Mouse (Mus musculus): ENCODE measurements at regions not wholly inside any gene's neighbourhood (a gene's known extent, or its start where the extent isn't known, plus 50 kb on each side); places are given as distances from the start of the nearest gene placed in this dataset.

GRCm38 (mm10) chr12:93221179-93221922 is 1372.4 kb upstream of the Sel1l start:
- no peak for ATAC-seq (replicated peaks; ENCODE audit: low FRiP score, low TSS enrichment, low read depth)
- H3K4me3 ChIP-seq (ENCODE audit: low read depth, low read length), result no peak overlapping the region
- no peaks in the 10 kb centered on the region for H3K4me1 ChIP-seq (replicated peaks; ENCODE audit: control insufficient read depth, insufficient read depth, low read length)
- 89% methylated on average over 6 of the region's 6 CpGs for WGBS
- no peak overlapping the region for H3K27ac ChIP-seq (ENCODE audit: low read depth)
- H3K27me3 ChIP-seq (replicated peaks; ENCODE audit: control insufficient read depth, insufficient read depth, low read length), result no peaks in the 10 kb centered on the region
- no peaks in the 10 kb centered on the region for H3K36me3 ChIP-seq (ENCODE audit: control insufficient read depth, insufficient read depth, low read length)
- no peak overlapping the region for H3K9ac ChIP-seq (ENCODE audit: low read length)
- no peaks in the 10 kb centered on the region for H3K9me3 ChIP-seq (ENCODE audit: control insufficient read depth, low read length)
- no peak for DNase-seq (ENCODE audit: low spot score)
- no peak overlapping the region for H3K4me2 ChIP-seq (ENCODE audit: low read length)

GRCm38 (mm10) chr12:93207596-93207995 is 1358.6 kb upstream of the Sel1l start:
- ATAC-seq (replicated peaks; ENCODE audit: low FRiP score, low TSS enrichment, low read depth) (no peak), DNase-seq (ENCODE audit: low spot score) (no peak)
- no peak overlapping the region for H3K4me2 ChIP-seq (ENCODE audit: low read length)
- H3K27ac ChIP-seq (ENCODE audit: low read depth), result no peak overlapping the region
- WGBS, result 88% methylated on average over 3 of the region's 3 CpGs
- H3K9ac ChIP-seq (ENCODE audit: low read length), result no peak overlapping the region
- H3K4me1 ChIP-seq (replicated peaks; ENCODE audit: control insufficient read depth, insufficient read depth, low read length), result no peaks in the 10 kb centered on the region
- no peaks in the 10 kb centered on the region for H3K36me3 ChIP-seq (ENCODE audit: control insufficient read depth, insufficient read depth, low read length)
- H3K9me3 ChIP-seq (ENCODE audit: control insufficient read depth, low read length), result no peaks in the 10 kb centered on the region
- H3K27me3 ChIP-seq (replicated peaks; ENCODE audit: control insufficient read depth, insufficient read depth, low read length), result no peaks in the 10 kb centered on the region
- no peak overlapping the region for H3K4me3 ChIP-seq (ENCODE audit: low read depth, low read length)

GRCm38 (mm10) chr12:93188940-93189339 is 1340.0 kb upstream of the Sel1l start:
- 57% methylated on average over 1 of the region's 1 CpGs for WGBS
- Histone ChIP-seq H3K9me3 (ENCODE audit: control insufficient read depth, low read length) (no peaks in the 10 kb centered on the region), H3K27me3 (replicated peaks; ENCODE audit: control insufficient read depth, insufficient read depth, low read length) (no peaks in the 10 kb centered on the region), H3K9ac (ENCODE audit: low read length) (no peak overlapping the region), H3K4me1 (replicated peaks; ENCODE audit: control insufficient read depth, insufficient read depth, low read length) (no peaks in the 10 kb centered on the region), H3K27ac (ENCODE audit: low read depth) (no peak overlapping the region), H3K4me2 (ENCODE audit: low read length) (no peak overlapping the region), H3K4me3 (ENCODE audit: low read depth, low read length) (no peak overlapping the region), H3K36me3 (ENCODE audit: control insufficient read depth, insufficient read depth, low read length) (no peaks in the 10 kb centered on the region)
- ATAC-seq (replicated peaks; ENCODE audit: low FRiP score, low TSS enrichment, low read depth) (no peak), DNase-seq (ENCODE audit: low spot score) (no peak)

GRCm38 (mm10) chr12:93173744-93174143 is 1324.8 kb upstream of the Sel1l start:
- H3K9ac ChIP-seq (ENCODE audit: low read length), result no peak overlapping the region
- H3K9me3 ChIP-seq (ENCODE audit: control insufficient read depth, low read length), result no peaks in the 10 kb centered on the region
- H3K4me1 ChIP-seq (replicated peaks; ENCODE audit: control insufficient read depth, insufficient read depth, low read length), result no peaks in the 10 kb centered on the region
- H3K27ac ChIP-seq (ENCODE audit: low read depth), result no peak overlapping the region
- WGBS, result 81% methylated on average over 5 of the region's 5 CpGs
- DNase-seq (ENCODE audit: low spot score), result no peak
- ATAC-seq (replicated peaks; ENCODE audit: low FRiP score, low TSS enrichment, low read depth), result no peak
- H3K36me3 ChIP-seq (ENCODE audit: control insufficient read depth, insufficient read depth, low read length), result no peaks in the 10 kb centered on the region
- no peak overlapping the region for H3K4me3 ChIP-seq (ENCODE audit: low read depth, low read length)
- H3K4me2 ChIP-seq (ENCODE audit: low read length), result no peak overlapping the region
- H3K27me3 ChIP-seq (replicated peaks; ENCODE audit: control insufficient read depth, insufficient read depth, low read length), result no peaks in the 10 kb centered on the region

- ATAC-seq (replicated peaks; ENCODE audit: low FRiP score, low TSS enrichment, low read depth), result no peak
- H3K4me3 ChIP-seq (ENCODE audit: low read depth, low read length), result no peak overlapping the region
- H3K4me1 ChIP-seq (replicated peaks; ENCODE audit: control insufficient read depth, insufficient read depth, low read length), result no peaks in the 10 kb centered on the region
- no peak overlapping the region for H3K27ac ChIP-seq (ENCODE audit: low read depth)
- H3K36me3 ChIP-seq (ENCODE audit: control insufficient read depth, insufficient read depth, low read length), result no peaks in the 10 kb centered on the region
- no peak overlapping the region for H3K9ac ChIP-seq (ENCODE audit: low read length)
- H3K9me3 ChIP-seq (ENCODE audit: control insufficient read depth, low read length), result no peaks in the 10 kb centered on the region
- no peak overlapping the region for H3K4me2 ChIP-seq (ENCODE audit: low read length)
- 83% methylated on average over 4 of the region's 4 CpGs for WGBS
- no peak for DNase-seq (ENCODE audit: low spot score)
- no peaks in the 10 kb centered on the region for H3K27me3 ChIP-seq (replicated peaks; ENCODE audit: control insufficient read depth, insufficient read depth, low read length)
Observed at GRCm38 (mm10) chr12:93160252-93160651, 1311.3 kb upstream of the Sel1l start.

- WGBS, result 60% methylated on average over 6 of the region's 6 CpGs
- Histone ChIP-seq H3K4me3 (ENCODE audit: low read depth, low read length) (no peak overlapping the region), H3K9me3 (ENCODE audit: control insufficient read depth, low read length) (no peaks in the 10 kb centered on the region), H3K27me3 (replicated peaks; ENCODE audit: control insufficient read depth, insufficient read depth, low read length) (no peaks in the 10 kb centered on the region), H3K9ac (ENCODE audit: low read length) (no peak overlapping the region), H3K4me2 (ENCODE audit: low read length) (no peak overlapping the region), H3K4me1 (replicated peaks; ENCODE audit: control insufficient read depth, insufficient read depth, low read length) (no peaks in the 10 kb centered on the region), H3K27ac (ENCODE audit: low read depth) (no peak overlapping the region), H3K36me3 (ENCODE audit: control insufficient read depth, insufficient read depth, low read length) (no peaks in the 10 kb centered on the region)
- ATAC-seq (replicated peaks; ENCODE audit: low FRiP score, low TSS enrichment, low read depth) (no peak), DNase-seq (ENCODE audit: low spot score) (peak; percentile 57)
Observed at GRCm38 (mm10) chr12:93152618-93153245, 1303.8 kb upstream of the Sel1l start.

- Histone ChIP-seq H3K4me2 (ENCODE audit: low read length) (no peak overlapping the region), H3K9me3 (ENCODE audit: control insufficient read depth, low read length) (no peaks in the 10 kb centered on the region), H3K27me3 (replicated peaks; ENCODE audit: control insufficient read depth, insufficient read depth, low read length) (no peaks in the 10 kb centered on the region), H3K9ac (ENCODE audit: low read length) (no peak overlapping the region), H3K4me3 (ENCODE audit: low read depth, low read length) (no peak overlapping the region), H3K4me1 (replicated peaks; ENCODE audit: control insufficient read depth, insufficient read depth, low read length) (no peaks in the 10 kb centered on the region), H3K36me3 (ENCODE audit: control insufficient read depth, insufficient read depth, low read length) (no peaks in the 10 kb centered on the region), H3K27ac (ENCODE audit: low read depth) (no peak overlapping the region)
- ATAC-seq (replicated peaks; ENCODE audit: low FRiP score, low TSS enrichment, low read depth) (no peak), DNase-seq (ENCODE audit: low spot score) (no peak)
- 77% methylated on average over 7 of the region's 7 CpGs for WGBS
Observed at GRCm38 (mm10) chr12:93151530-93151929, 1302.6 kb upstream of the Sel1l start.

- Histone ChIP-seq H3K27me3 (replicated peaks; ENCODE audit: control insufficient read depth, insufficient read depth, low read length) (no peaks in the 10 kb centered on the region), H3K9ac (ENCODE audit: low read length) (no peak overlapping the region), H3K27ac (ENCODE audit: low read depth) (no peak overlapping the region), H3K9me3 (ENCODE audit: control insufficient read depth, low read length) (no peaks in the 10 kb centered on the region), H3K36me3 (ENCODE audit: control insufficient read depth, insufficient read depth, low read length) (no peaks in the 10 kb centered on the region), H3K4me2 (ENCODE audit: low read length) (no peak overlapping the region), H3K4me1 (replicated peaks; ENCODE audit: control insufficient read depth, insufficient read depth, low read length) (no peaks in the 10 kb centered on the region), H3K4me3 (ENCODE audit: low read depth, low read length) (no peak overlapping the region)
- 78% methylated on average over 3 of the region's 3 CpGs for WGBS
- ATAC-seq (replicated peaks; ENCODE audit: low FRiP score, low TSS enrichment, low read depth) (no peak), DNase-seq (ENCODE audit: low spot score) (no peak)
Observed at GRCm38 (mm10) chr12:93142265-93142664, 1293.3 kb upstream of the Sel1l start.

- Histone ChIP-seq H3K36me3 (ENCODE audit: control insufficient read depth, insufficient read depth, low read length) (no peaks in the 10 kb centered on the region), H3K4me2 (ENCODE audit: low read length) (no peak overlapping the region), H3K4me3 (ENCODE audit: low read depth, low read length) (no peak overlapping the region), H3K27me3 (replicated peaks; ENCODE audit: control insufficient read depth, insufficient read depth, low read length) (no peaks in the 10 kb centered on the region), H3K9ac (ENCODE audit: low read length) (no peak overlapping the region), H3K4me1 (replicated peaks; ENCODE audit: control insufficient read depth, insufficient read depth, low read length) (no peaks in the 10 kb centered on the region), H3K27ac (ENCODE audit: low read depth) (no peak overlapping the region), H3K9me3 (ENCODE audit: control insufficient read depth, low read length) (no peaks in the 10 kb centered on the region)
- no peak for ATAC-seq (replicated peaks; ENCODE audit: low FRiP score, low TSS enrichment, low read depth)
- WGBS, result 87% methylated on average over 5 of the region's 5 CpGs
- DNase-seq (ENCODE audit: low spot score), result no peak
Observed at GRCm38 (mm10) chr12:93136395-93136794, 1287.4 kb upstream of the Sel1l start.
